Mouse (Mus musculus): ENCODE data around the gene Aida.
"Not testable (repeated sequence)": the region's sequence is repeated elsewhere in the genome, so short reads cannot be mapped to it uniquely, and the experiment has no call there.

Gene Aida

GRCm38 (mm10) chr1:183320708-183321107, 24.3 kb downstream of the Aida start:
- DNase-seq = no peak

- DNase-seq = not testable (repeated sequence)
These were observed 26.1 kb downstream of the Aida start for GRCm38 (mm10) chr1:183322496-183322895.

GRCm38 (mm10) chr1:183323923-183324322, 27.5 kb downstream of the Aida start:
- no peak for DNase-seq

- no peak for DNase-seq
These were observed 28.0 kb downstream of the Aida start for GRCm38 (mm10) chr1:183324433-183324832.

GRCm38 (mm10) chr1:183327171-183327570, 30.8 kb downstream of the Aida start:
- DNase-seq = no peak

GRCm38 (mm10) chr1:183342902-183343301, 46.5 kb downstream of the Aida start:
- DNase-seq = not testable (repeated sequence)

GRCm38 (mm10) chr1:183344886-183345816, 48.8 kb downstream of the Aida start:
- DNase-seq = peak; percentile 81 to 88

- DNase-seq = no peak
These were observed 49.4 kb downstream of the Aida start for GRCm38 (mm10) chr1:183345817-183346195.

GRCm38 (mm10) chr1:183349840-183350239, 53.5 kb downstream of the Aida start:
- DNase-seq = peak in 1 of 2 experiments; percentile 31

- DNase-seq = no peak
These were observed 62.5 kb downstream of the Aida start for GRCm38 (mm10) chr1:183358901-183359300.

- DNase-seq = no peak
These were observed 65.9 kb downstream of the Aida start for GRCm38 (mm10) chr1:183362301-183362700.

- no peak for DNase-seq
These were observed 66.6 kb downstream of the Aida start for GRCm38 (mm10) chr1:183362729-183363576.

- no peak for DNase-seq
These were observed 67.1 kb downstream of the Aida start for GRCm38 (mm10) chr1:183363577-183363867.

GRCm38 (mm10) chr1:183366361-183366760, 70.0 kb downstream of the Aida start:
- DNase-seq = no peak

- DNase-seq = no peak
These were observed 72.4 kb downstream of the Aida start for GRCm38 (mm10) chr1:183368601-183369400.

GRCm38 (mm10) chr1:183369427-183370014, 73.1 kb downstream of the Aida start, which contains the start of gene Mia3:
Gene Mia3 (minus strand): TSS chr1:183369553.
- DNase-seq = peak; percentile 89 to 92

GRCm38 (mm10) chr1:183374728-183375127, 78.3 kb downstream of the Aida start:
- no peak for DNase-seq

All from spleen, adult 18-20 months (tissue).